Mouse (Mus musculus): ENCODE measurements around the gene Tspan13. TPM values are rescaled to one million over a fixed set of nuclear protein-coding genes. Genes with fewer than 3 reads are reported as not detected.

Tspan13 gene
- total RNA-seq, 2 experiments from 2014 or later: 35.7 to 47.8 TPM

GRCm38 (mm10) chr12:35977633-35978246 lies 64.6 kb downstream of the Tspan13 start:
- no peak for DNase-seq

- no peak for DNase-seq
Measured at GRCm38 (mm10) chr12:35975898-35976297, 66.4 kb downstream of the Tspan13 start.

GRCm38 (mm10) chr12:35966768-35967141 lies 75.5 kb downstream of the Tspan13 start:
- no peak for DNase-seq

- no peak for DNase-seq
Measured at GRCm38 (mm10) chr12:35966098-35966767, 76.1 kb downstream of the Tspan13 start.

Other genes starting within 250 kb of the Tspan13 start
- gene Agr3, start 116.9 kb downstream of the Tspan13 start, total RNA-seq (2021): not detected
- not detected for gene Agr2, start 49.6 kb downstream of the Tspan13 start, total RNA-seq (2021)
- gene Ankmy2, start 114.6 kb upstream of the Tspan13 start, total RNA-seq (2021): 10 to 100 TPM; 28.6 to 34.7 TPM
- gene Bzw2, start 115.6 kb upstream of the Tspan13 start, total RNA-seq (2021): 10 to 100 TPM; 40.2 to 67.5 TPM
- not detected for gene Lrrc72, start 210.9 kb upstream of the Tspan13 start, total RNA-seq (2021)

Measured in adrenal gland, postnatal 10 days (tissue).